Mouse (Mus musculus): ENCODE measurements around the gene Hist1h3d. TPM values are rescaled to one million over a fixed set of nuclear protein-coding genes. Genes with fewer than 3 reads are reported as not detected.

The Hist1h3d gene
- total and polyA plus RNA-seq, 3 experiments: 0.94 to 182 (median 13.5) TPM

GRCm38 (mm10) chr13:23529480-23530165 lies 45.9 kb upstream of the Hist1h3d start (continued):
- no peak for TF ChIP-seq E2F4 (IDR thresholded peaks at IDR 0.05; ENCODE audit: insufficient replicate concordance, low read depth, low read length)
- no peak for TF ChIP-seq ZMIZ1 (IDR thresholded peaks at IDR 0.05; ENCODE audit: low read depth, low read length)
- TF ChIP-seq ZNF384 (IDR thresholded peaks at IDR 0.05; ENCODE audit: low read depth, low read length): peak; percentile 85
- no peak for TF ChIP-seq PAX5 (IDR thresholded peaks at IDR 0.05; ENCODE audit: low read length)
- 0 out of 2 replicates have a peak, but pooled peaks have one; percentile 35 for TF ChIP-seq MAX (IDR thresholded peaks at IDR 0.05; ENCODE audit: low read length)
- no peak for TF ChIP-seq POLR2AphosphoS2 (IDR thresholded peaks at IDR 0.05; ENCODE audit: low read depth, low read length)
- TF ChIP-seq CHD2 (IDR thresholded peaks at IDR 0.05; ENCODE audit: low read length): no peak

GRCm38 (mm10) chr13:23530181-23530900 lies 45.2 kb upstream of the Hist1h3d start:
- Histone ChIP-seq H3K4me2 (ENCODE audit: insufficient read depth, low read depth, poor library complexity, severe bottlenecking) (peak overlapping the region; percentile 80), H3K36me3 (replicated peaks in 1 of 2; ENCODE audit: control insufficient read depth in 1 of 2, insufficient read depth in 1 of 2, low read length in 1 of 2) (no peaks in the 10 kb centered on the region), H3K4me3 (replicated peaks in 1 of 3; ENCODE audit: low read depth in 2 of 3, low read length in 2 of 3, poor library complexity in 1 of 3) (peak overlapping the region; percentile 58 to 67 (median 67)), H3K4me1 (ENCODE audit: control insufficient read depth in 1 of 2, insufficient read depth in 2 of 2) (peaks cover 7 to 32% of the 10 kb centered on the region in 2 experiments), H3K79me2 (replicated peaks; ENCODE audit: control insufficient read depth, extremely low read depth, insufficient read depth, poor library complexity, severe bottlenecking) (no peaks in the 10 kb centered on the region), H3K27ac (ENCODE audit: insufficient read depth, low read depth) (peak overlapping the region; percentile 74), H3K27me3 (replicated peaks) (no peaks in the 10 kb centered on the region), H3K9ac (ENCODE audit: insufficient read depth, low read depth) (peak overlapping the region; percentile 89), H3K9me3 (replicated peaks; ENCODE audit: low read length) (no peaks in the 10 kb centered on the region)
- peak; percentile 70 for DNase-seq (ENCODE audit: extremely low read depth)
- in situ Hi-C loops (cut with MboI; ENCODE audit: low pct_ligation_motif_present, low pct_unique_long_range_greater_than_20kb, low sequenced_read_pairs): no loop called here
- dilution Hi-C loops (cut with MboI; ENCODE audit: extremely low pct_ligation_motif_present, extremely low pct_unique_long_range_greater_than_20kb, low sequenced_read_pairs): no loop called here
- TF ChIP-seq HCFC1 (IDR thresholded peaks at IDR 0.05; ENCODE audit: low read depth, low read length): peak; percentile 42; the same call in 1 of the 2 replicates
- peak; percentile 82 for TF ChIP-seq ZNF384 (IDR thresholded peaks at IDR 0.05; ENCODE audit: low read depth, low read length)
- TF ChIP-seq MXI1 (IDR thresholded peaks at IDR 0.05; ENCODE audit: low read depth, low read length): no peak; the same call in 1 of the 2 replicates
- TF ChIP-seq KAT2A (IDR thresholded peaks at IDR 0.05; ENCODE audit: insufficient replicate concordance, low read length): peak; percentile 74; the same call in 1 of the 2 replicates
- TF ChIP-seq SIN3A (IDR thresholded peaks at IDR 0.05; ENCODE audit: low read length): 0 out of 2 replicates have a peak, but pooled peaks have one; percentile 53
- peak; percentile 73; the same call in 1 of the 2 replicates for TF ChIP-seq MYC (IDR thresholded peaks at IDR 0.05; ENCODE audit: low read depth, low read length)
- peak; percentile 92 for TF ChIP-seq E2F4 (IDR thresholded peaks at IDR 0.05; ENCODE audit: insufficient replicate concordance, low read depth, low read length)
- peak; percentile 100 for TF ChIP-seq TBP (conservative IDR thresholded peaks at IDR 0.05; ENCODE audit: low read depth, low read length)
- no peak for TF ChIP-seq UBTF (IDR thresholded peaks at IDR 0.05; ENCODE audit: low read depth, low read length)
- TF ChIP-seq MEF2A (IDR thresholded peaks at IDR 0.05; ENCODE audit: borderline replicate concordance, low read depth, low read length): no peak; the same call in 1 of the 2 replicates
- TF ChIP-seq MAFK (IDR thresholded peaks at IDR 0.05; ENCODE audit: insufficient replicate concordance, low read length): peak; percentile 95
- TF ChIP-seq JUND (conservative IDR thresholded peaks at IDR 0.05; ENCODE audit: low read depth, low read length): no peak
- TF ChIP-seq ELF1 (IDR thresholded peaks at IDR 0.05; ENCODE audit: low read depth, low read length): peak; percentile 98
- peak; percentile 37; the same call in 1 of the 2 replicates for TF ChIP-seq EP300 (IDR thresholded peaks at IDR 0.05; ENCODE audit: low read length)
- TF ChIP-seq NRF1 (IDR thresholded peaks at IDR 0.05; ENCODE audit: low read depth, low read length): peak; percentile 62; the same call in 1 of the 2 replicates

Measured in CH12.LX (cell line).